Mouse (Mus musculus) frontal cortex, postnatal 14 days (tissue): ENCODE results near the gene Selp.

Experiments used
- DNase-seq, 2 experiments: peaks; one replicate each; pipeline ENCODE4 v3.0.0; 2022; ENCODE audit warnings: low spot score in 2 of 2

The Selp gene

GRCm38 (mm10) chr1:164117869-164118268, 2.8 kb downstream of the Selp start:
- no peak for DNase-seq

DNA sequence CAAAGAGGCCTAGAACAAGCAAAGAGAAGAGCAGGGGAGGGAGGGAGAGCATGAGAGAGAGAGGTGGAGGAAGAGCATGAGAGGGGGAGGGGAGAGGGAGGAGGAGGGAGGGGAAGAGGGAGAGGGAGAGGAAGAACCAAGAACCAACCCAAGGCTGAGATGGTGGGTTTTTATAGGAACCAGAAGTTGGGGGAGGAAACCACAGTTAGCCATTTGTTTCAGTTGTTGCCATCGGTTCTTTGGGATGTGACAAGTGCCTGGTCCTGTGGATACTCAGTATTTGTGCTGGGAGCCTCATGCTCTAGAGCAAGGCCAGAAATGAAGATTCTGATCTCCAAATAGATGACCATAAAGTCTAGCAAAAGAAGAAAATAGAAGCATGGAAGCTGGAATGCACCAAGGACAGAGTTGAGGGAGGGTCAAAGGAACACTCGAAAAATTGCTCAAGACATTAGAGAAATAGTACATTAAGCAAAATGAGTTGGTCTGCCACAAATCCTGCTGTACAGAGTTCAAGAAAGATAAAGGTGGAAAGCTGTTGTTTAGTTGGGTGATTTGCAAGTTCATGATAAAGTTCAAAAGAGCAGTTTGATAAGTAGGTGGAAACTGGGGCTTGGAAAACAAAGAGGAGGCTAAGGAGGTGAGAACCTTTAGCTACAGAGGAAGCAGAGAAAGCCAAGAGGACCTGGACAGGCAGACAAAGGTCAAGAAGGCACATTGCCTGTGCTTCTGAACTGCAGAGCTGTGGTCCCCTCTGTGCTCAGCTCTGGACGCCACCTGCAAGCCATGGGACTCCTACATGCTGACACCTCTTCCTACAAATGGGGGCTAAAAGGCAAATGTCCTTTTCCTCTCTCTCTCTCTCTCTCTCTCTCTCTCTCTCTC, 5.1 kb downstream of the Selp start:
- no peak for DNase-seq

DNA sequence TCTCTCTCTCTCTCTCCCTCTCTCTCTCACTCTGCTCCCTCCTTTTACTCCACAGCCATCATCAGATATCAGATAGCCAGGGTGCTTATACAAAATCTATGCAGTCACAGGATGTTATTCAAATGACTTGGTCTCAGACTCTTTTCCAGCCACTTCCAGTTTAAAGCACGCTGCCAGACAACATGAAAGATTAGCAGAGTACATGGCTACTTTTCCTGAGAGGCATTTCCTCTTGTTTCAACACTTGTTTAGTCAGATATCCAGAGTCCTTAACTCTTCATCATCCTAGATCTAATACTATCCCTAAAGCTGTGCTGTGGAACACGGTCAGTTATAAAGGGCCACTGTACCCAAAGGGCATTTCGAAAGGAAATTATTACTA, 5.7 kb downstream of the Selp start:
- DNase-seq = no peak

GRCm38 (mm10) chr1:164123836-164124235, 8.8 kb downstream of the Selp start:
- DNase-seq = no peak

DNA sequence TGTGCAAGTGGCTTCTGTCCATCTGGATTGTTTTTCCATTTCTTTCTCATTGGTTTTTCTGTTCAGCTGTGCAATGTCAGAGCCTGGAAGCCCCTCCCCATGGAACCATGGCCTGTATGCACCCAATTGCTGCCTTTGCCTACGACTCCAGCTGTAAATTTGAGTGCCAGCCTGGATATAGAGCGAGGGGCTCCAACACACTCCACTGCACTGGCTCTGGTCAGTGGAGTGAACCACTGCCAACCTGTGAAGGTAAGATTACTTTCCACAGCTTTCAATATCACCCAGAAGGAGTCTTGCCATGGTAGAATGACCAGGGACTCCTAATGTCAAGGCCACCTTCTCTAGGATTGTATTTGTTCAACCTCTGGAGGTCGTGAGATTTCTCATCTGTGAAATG, 14.9 kb downstream of the Selp start:
- DNase-seq = no peak

GRCm38 (mm10) chr1:164132609-164133008, 17.5 kb downstream of the Selp start:
- DNase-seq = no peak

DNA sequence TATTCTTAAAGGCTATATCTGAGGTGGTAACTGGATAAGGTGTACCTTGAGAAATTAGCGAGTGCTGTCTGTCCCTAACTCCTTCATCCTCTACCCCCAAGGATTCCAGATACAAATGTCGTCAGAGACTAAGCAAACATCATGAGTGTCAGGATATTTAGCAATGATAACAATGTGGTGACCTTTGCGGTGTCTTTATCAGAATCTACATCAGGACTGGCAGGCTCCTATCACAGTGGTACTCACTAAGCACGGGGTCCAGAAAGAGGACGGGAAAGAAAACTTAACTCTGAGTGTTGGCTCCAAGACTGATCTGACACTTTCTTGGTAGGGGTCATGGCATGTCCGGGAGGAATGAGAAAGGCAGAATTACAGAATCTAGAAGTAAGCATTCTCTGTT, 19.0 kb downstream of the Selp start:
- DNase-seq = no peak

DNA sequence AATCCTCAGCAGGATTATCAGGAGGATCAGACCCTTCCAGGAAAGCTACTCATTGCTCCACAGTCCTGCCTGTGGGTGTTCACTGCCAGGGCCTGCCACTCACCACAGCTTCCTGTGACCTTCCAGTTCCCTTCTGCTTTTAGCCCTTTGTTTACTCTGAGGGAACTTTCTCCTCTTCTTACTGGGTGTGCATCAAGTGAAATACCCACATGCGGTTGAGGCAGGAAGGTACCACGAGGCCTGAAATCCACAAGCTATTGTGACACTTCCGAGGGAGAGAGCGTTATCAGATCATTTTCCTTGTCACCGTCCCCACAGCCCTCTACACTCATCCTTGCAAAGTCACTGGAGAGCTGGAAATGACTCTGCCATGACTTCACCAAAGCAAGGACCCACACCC, 20.3 kb downstream of the Selp start:
- no peak for DNase-seq

GRCm38 (mm10) chr1:164135960-164136359, 20.9 kb downstream of the Selp start:
- no peak for DNase-seq

GRCm38 (mm10) chr1:164136636-164137035, 21.6 kb downstream of the Selp start:
- no peak for DNase-seq

- peak; percentile 38 to 66 for DNase-seq
Measured at GRCm38 (mm10) chr1:164138365-164139130, 23.5 kb downstream of the Selp start.

- no peak for DNase-seq
Measured at GRCm38 (mm10) chr1:164139464-164139863, 24.4 kb downstream of the Selp start.

DNA sequence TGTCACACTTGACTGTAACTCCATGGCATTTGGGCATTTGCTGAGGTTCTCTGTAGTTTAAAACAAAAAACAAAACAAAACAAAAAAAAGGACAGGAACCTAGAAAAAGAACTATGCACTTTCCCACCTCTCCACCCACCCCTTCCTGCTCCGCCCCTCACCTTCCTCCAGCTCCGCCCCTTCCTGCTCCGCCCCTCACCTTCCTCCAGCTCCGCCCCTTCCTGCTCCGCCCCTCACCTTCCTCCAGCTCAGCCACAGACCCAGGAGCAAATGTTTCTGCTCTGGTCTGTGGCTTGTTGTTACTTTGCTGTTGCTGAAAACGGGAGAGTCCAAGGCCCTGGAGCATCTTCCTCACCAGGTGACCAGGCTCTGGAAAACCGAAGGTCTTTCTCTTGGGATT, 34.0 kb downstream of the Selp start:
- DNase-seq = no peak

GRCm38 (mm10) chr1:164151387-164152088, 36.5 kb downstream of the Selp start, which contains the start of gene F5:
Gene F5, plus strand, starts transcription at chr1:164151838.
- DNase-seq = no peak

GRCm38 (mm10) chr1:164152836-164153235, 37.8 kb downstream of the Selp start:
- no peak for DNase-seq

- DNase-seq = no peak
Measured at GRCm38 (mm10) chr1:164154983-164155382, 39.9 kb downstream of the Selp start.

- no peak for DNase-seq
Measured at GRCm38 (mm10) chr1:164158571-164158970, 43.5 kb downstream of the Selp start.

GRCm38 (mm10) chr1:164159781-164160180, 44.7 kb downstream of the Selp start:
- no peak for DNase-seq

DNA sequence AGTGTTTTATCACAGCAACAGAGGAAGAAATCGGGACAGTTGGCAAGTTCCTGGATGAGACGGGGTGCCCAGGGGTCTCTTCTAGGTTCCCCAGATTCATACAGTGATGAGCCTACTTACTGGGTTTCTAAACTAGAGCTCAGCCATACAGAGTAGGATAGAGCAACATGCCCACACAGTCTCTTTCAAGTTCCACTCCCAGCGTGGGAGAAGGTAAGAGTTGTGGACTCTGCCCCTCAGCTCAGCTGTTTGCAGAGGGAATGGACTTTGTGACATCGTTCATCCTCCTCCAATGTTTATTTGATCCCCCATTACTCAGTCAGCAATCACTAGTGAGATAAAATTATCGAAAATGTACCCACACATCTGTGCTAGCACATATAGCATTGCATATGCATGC, 47.7 kb downstream of the Selp start:
- no peak for DNase-seq

GRCm38 (mm10) chr1:164168818-164169217, 53.8 kb downstream of the Selp start:
- no peak for DNase-seq

DNA sequence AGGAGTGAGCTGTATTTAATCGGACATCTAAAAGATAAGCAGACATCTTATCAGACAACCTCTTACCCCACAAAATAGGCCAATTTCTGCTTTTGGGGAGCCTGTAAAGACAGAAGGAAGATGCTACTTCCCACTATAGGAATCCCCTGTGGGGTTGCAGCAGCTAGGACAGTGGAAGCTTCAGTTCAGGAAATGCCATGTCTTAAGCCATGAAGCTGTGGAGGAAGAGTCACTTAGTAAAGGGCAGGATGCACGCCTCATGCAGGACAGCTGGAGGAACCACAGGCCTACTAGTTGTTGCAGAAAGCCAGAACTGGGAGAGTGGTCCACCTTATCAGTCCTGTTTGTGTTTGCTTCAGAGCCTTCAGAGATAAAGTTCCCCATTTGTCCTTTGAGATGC, 55.4 kb downstream of the Selp start:
- DNase-seq = no peak

DNA sequence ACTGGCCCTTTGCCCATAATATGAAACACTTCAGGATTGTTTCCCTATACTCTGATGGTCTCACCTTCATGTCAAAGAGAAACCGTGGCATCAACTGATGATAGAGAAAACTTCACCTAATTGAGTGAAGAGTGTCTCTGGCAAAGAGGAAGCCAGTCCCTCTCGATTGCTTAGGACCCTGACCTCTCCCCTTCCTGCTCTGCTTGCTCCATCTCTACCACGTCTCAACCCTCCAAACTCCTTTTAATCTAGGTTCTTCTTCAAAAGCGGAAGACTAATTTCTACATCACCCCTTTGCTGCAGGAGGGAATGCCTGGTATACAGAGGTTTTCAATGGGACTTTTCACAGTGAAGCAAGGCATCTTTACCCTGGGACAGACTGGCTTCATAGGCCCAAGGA, 58.1 kb downstream of the Selp start:
- DNase-seq = no peak
